Mouse (Mus musculus) left cerebral cortex, adult 18-20 months (tissue): Measurements from ENCODE around the gene Atp6v0c. TPM values are rescaled to one million over a fixed set of nuclear protein-coding genes. Genes with fewer than 3 reads are reported as not detected.

Source experiments
- DNase-seq, 2 experiments: peaks; one replicate each; pipeline ENCODE4 v3.0.0; 2021 to 2022; ENCODE audit warnings: low spot score in 2 of 2, mixed read lengths in 1 of 2
- total RNA-seq, 2 experiments: library from RNA; stranded (reverse); gene quantifications; 2 replicates each; pipeline ENCODE4 v1.2.3; 2021

The Atp6v0c gene
- total RNA-seq, 2 experiments from 2014 or later: 1,209 to 1,218 TPM

DNA sequence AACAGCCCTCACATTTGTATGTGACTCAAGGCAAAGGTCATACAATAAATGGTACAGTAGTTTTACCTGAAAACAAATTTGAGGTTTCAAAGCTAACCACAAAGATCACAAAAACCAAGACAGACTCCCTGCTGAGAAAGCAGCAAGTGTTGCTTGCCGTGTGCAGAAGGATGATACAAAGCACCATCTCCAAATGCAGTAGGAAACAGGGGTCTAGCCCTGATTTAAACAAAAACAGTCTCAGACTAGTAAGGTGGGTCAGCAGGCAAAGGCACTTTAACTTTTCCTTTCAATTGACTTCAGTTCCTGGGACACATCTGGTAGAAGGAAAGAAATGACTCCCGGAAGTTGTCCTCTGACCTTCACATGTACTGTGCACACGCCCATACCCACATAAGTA lies 42.7 kb downstream of the Atp6v0c start:
- DNase-seq: no peak

DNA sequence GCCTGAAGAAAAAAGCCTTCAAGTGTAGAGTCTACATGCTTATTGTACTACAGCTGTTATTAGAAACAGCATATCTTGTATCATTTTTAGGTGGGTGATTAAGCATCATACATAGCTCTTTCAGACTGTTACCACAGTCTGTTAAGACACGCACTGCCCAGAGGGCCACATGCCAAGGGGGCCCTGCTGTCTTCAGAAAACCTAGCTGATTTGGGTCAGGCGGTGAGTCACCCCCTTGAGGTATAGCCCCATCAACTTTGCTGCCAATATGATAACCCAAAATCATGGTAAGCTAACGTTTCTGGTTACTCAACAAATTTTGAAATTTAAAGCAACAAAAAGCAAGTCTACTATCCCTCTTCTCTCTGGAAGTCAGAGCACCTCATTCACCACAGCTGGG lies 50.1 kb downstream of the Atp6v0c start:
- DNase-seq: no peak

Other genes with a start within 250 kb of the Atp6v0c start
- not detected for gene Sbp, start 228.0 kb downstream of the Atp6v0c start, total RNA-seq
- not detected for gene Sbpl, start 214.4 kb downstream of the Atp6v0c start, total RNA-seq
- gene Prss30, start 189.1 kb downstream of the Atp6v0c start, total RNA-seq: under 1 TPM in 1 of 2 experiments, not detected in 1; 0.45 TPM
- 1 to 10 TPM; 1.5 to 2.0 TPM for gene Prss22, start 171.6 kb downstream of the Atp6v0c start, total RNA-seq
- gene Prss27, start 131.6 kb downstream of the Atp6v0c start, total RNA-seq: not detected
- 10 to 100 TPM; 22.5 to 23.8 TPM for gene Kctd5, start 96.2 kb downstream of the Atp6v0c start, total RNA-seq
- 100 to 1,000 TPM; 114 to 120 TPM for gene Pdpk1, start 18.8 kb downstream of the Atp6v0c start, total RNA-seq
- 10 to 100 TPM; 27.3 to 38.0 TPM for gene Amdhd2, start 5.9 kb downstream of the Atp6v0c start, total RNA-seq
- 10 to 100 TPM; 62.8 to 66.6 TPM for gene Tbc1d24, start 35.9 kb upstream of the Atp6v0c start, total RNA-seq
- 1 to 10 TPM; 8.1 to 8.5 TPM for gene Ntn3, start 39.8 kb upstream of the Atp6v0c start, total RNA-seq
- 10 to 100 TPM in 1 of 2 experiments, 1 to 10 TPM in 1; 9.0 to 10.4 TPM for gene Tedc2, start 51.1 kb upstream of the Atp6v0c start, total RNA-seq
- 1 to 10 TPM; 7.1 to 8.1 TPM for gene Ccnf, start 81.8 kb upstream of the Atp6v0c start, total RNA-seq
- gene Abca17, start 181.4 kb upstream of the Atp6v0c start, total RNA-seq: 1 to 10 TPM in 1 of 2 experiments, under 1 TPM in 1; 0.91 to 1.3 TPM
- 10 to 100 TPM; 66.5 to 69.8 TPM for gene Abca3, start 182.2 kb upstream of the Atp6v0c start, total RNA-seq
- 100 to 1,000 TPM; 129 to 133 TPM for gene Rnps1, start 244.9 kb upstream of the Atp6v0c start, total RNA-seq